Mouse (Mus musculus) central nervous system, embryonic 11.5 days (tissue): ENCODE data around the gene Gm20924. TPM values are rescaled to one million over a fixed set of nuclear protein-coding genes. Genes with fewer than 3 reads are reported as not detected.

Experiments used
- polyA plus RNA-seq: library from polyadenylated mRNA; depleted of rRNA; stranded (reverse); fragments of >200 nt; gene quantifications from 2 replicates; pipeline ENCODE4 v1.2.3, GENCODE M21; 2012; rRNA removed

Gm20924 gene
- not detected in 2 replicates for polyA plus RNA-seq

GRCm38 (mm10) chrY:65207427-65207826, at the start of gene Gm20924:
TSS of gene Gm20924 (minus strand) at chrY:65207527.

Other genes with a start within 250 kb of the Gm20924 start
- not detected in 2 replicates for gene Gm20736, start 170.2 kb upstream of the Gm20924 start, polyA plus RNA-seq